Mouse (Mus musculus): ENCODE data around the gene Nucks1.

DNA sequence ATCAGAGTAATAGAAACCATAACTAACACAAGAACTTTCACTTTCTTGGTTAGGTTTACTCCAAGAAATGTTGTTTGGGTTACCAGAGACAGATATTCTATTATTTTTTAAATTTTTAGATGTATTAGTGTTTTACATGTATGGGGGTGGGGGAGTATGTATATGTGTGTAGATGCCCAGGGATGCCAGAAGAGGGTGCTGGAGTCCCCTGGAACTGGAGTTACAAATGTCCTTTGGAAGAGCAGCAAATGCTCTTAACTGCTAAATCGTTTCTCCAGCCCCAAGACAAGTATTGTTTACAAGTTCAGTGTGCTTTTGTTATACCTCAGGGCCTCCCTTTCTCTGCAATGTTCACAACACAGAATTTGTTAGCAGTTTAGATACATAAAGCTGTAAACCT, 4.8 kb upstream of the Nucks1 start:
- no peak for TF ChIP-seq CTCF (IDR thresholded peaks at IDR 0.05; ENCODE audit: borderline replicate concordance, insufficient read depth, low read length)
- TF ChIP-seq POLR2A (IDR thresholded peaks at IDR 0.05; ENCODE audit: low read depth, low read length), result no peak

Measured in embryonic fibroblast, embryonic 13.5 days (primary cell).